Mouse (Mus musculus): Measurements from ENCODE around the gene Ly6g5c.

Gene Ly6g5c

DNA sequence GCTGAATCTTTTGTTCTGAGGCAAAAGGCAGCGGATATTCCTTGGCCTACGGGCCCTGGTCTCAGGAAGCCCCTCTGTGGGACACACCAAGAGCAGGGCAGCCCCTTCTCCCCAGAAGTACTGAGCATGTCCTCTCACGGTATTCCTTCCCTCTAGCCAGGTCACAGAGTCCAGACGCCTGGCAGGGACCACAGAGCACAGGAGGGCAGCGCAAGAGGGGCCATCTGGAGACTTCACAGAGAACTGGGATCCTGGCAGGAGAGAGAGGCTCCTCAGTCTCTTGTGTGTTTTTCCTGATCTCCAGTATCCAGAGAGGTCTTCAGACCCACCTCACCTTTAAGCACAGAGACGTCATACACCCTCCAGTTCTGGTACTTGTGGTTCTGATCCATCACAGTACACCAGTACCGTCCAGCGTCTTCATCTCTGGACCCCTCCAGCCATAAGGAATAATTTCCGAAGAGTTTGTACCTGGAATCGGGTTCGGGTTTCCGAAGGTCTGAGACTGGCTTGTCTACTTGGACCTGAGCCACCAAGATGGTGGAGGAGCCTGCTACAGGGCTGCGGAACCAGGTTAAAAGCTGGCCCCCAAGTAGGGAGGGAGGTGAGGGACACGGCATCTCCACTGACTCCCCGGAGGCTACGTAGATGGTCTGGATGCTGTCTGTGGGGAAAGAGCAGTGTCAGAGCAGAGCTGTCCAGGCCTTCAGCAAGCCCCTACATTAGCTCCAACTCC is 25.1 kb upstream of the Ly6g5c start:
- no peak for DNase-seq (ENCODE audit: low read depth)

DNA sequence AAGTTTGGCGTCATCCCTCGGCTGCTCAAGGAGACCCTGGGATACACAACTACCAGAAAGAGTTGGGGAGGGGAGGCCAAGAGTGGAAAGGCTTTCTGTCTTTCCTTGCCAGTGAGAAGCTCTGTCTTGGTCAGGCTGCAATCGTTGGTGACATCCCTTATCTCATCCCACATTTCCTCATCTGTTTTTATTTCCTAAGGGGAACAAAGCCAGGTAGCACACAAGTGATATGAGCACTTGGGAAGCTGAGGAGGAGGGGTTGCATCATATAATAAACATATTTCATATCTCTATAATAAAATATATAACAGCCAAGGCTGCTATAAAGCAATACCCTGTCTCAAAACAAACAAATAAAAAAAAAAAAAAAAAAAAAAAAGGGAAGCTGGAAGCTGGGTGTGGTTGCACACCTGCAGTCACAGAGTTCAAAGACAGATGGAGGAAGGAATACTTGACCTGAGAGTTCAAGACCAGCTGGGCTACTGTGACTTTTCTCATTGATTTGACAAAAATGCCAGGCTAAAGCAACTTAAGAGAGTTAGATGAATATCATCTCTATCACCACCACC is 24.1 kb upstream of the Ly6g5c start:
- no peak for DNase-seq (ENCODE audit: low read depth)

DNA sequence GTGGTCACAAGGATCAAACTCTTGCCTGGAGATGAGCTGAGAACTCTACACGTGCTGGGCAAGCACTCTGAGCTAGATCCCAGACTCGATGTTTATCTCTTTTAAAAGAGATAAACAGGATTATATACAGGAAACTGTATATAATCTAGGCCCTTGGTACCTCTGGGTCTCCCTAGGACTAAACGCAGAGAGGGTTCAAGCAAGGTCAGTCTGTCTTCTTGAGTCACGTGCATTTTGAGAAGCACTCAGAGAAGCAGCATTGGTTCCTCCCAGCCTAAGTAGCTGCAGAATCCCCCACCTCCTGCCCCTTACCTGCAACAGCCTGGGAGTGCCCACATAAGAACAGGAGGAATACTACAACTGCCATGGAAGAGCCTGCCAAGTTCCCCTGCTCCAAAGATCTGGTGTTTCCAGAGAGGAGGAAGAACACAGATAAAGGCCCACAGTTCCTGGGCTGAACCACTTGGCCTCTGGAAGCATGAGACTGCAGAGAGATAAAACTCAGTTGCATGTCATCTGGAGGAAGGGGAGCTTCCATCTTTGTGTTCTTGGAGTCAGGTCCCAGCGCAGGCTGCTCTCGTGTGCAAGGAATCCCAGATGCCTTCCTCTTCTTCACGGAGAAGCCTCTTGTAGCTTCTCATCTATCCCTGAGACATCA is 22.7 kb upstream of the Ly6g5c start, which contains the start of gene Ly6g6f:
TSS of gene Ly6g6f (minus strand) at position 403 of the 658 bp plus-strand sequence.
- DNase-seq (ENCODE audit: low read depth) = no peak

DNA sequence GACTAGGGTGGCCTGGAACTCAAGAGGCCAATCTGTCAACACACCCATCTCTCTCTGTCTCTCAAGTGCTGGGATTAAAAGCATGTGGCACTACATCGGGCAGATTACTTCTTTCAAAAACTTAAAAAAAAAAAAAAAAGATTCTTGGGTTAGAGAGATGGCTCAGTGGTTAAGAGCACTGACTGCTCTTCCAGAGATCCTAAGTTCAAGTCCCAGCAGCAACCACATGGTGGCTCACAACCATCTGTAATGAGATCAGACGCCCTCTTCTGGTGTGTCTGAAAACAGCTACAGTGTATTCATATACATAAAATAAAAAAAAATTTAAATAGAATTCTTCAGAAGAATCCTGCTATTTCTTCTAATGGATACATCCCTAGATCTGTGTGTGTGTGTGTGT is 19.9 kb upstream of the Ly6g5c start:
- no peak for DNase-seq (ENCODE audit: low read depth)

DNA sequence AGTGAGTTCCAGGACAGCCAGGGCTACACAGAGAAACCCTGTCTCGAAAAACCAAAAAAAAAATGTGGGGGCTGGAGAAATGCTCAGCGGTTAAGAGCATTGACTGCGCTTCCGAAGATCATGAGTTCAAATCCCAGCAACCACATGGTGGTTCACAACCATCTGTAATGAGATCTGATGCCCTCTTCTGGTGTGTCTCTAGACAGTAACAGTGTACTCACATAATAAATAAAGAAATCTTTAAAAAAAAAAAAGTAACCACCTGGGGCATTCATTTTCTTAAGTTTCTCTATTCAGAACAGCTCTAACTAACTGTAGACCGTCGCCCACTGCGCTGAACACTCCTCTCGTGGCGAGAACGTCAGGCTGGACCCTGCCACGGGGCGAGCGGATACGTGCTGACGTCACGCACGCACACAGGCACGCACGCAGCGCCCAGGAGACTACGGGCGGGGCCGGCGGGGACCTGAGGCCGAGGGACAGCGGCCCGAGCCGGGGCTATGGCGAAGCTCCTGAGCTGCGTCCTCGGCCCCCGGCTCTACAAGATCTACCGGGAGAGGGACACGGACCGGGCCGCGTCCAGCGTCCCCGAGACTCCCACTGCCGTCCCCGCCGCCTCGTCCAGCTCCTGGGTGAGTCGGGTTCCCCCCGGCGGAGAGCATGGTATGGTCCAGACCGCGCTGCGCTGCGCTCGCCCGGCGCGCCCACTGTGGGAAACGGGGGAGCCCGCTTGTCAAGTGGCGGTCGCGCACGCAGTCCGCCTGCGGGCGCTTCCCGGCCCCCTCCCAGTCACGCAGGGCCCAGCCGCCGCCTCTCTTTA is 19.0 kb upstream of the Ly6g5c start, which contains the start of gene Abhd16a:
TSS of gene Abhd16a (plus strand) at position 439 of the 820 bp plus-strand sequence.
- DNase-seq (ENCODE audit: low read depth) = peak; percentile 83

DNA sequence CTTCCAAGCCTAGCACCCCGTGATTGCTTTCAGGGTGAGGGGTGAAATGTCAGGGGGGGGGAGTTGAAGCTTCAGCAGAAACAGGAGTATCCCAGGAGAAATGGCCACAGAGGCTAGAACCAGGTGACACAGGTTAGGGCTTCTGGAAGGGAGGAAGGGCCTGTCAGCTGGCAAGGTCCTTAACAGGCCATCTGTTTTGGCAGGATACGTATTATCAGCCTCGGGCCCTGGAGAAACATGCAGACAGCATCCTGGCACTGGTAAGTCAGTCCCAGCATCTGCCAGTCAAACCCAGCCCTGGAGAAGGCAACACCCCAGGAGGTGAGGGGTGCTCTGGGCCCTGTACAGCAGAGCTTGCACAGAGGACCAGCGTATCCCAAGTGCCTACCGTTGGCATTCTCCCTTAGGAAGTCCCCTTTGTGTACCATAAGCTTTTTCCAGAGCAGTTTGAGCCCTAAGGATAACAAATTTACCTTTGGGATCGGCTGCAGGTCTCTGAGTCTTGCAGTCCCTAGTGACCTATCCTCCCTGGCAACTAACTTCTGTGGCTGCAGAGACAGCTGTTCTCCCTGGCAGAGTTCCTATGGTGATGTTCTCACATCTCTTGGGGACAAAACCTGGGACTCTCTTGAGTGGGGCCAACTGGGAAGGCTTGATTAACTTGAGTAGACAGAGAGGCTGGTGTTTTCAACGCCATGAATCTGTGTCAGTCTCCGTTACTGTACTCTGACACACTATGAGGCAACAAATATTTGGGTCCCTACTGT is 17.7 kb upstream of the Ly6g5c start:
- DNase-seq (ENCODE audit: low read depth) = no peak

DNA sequence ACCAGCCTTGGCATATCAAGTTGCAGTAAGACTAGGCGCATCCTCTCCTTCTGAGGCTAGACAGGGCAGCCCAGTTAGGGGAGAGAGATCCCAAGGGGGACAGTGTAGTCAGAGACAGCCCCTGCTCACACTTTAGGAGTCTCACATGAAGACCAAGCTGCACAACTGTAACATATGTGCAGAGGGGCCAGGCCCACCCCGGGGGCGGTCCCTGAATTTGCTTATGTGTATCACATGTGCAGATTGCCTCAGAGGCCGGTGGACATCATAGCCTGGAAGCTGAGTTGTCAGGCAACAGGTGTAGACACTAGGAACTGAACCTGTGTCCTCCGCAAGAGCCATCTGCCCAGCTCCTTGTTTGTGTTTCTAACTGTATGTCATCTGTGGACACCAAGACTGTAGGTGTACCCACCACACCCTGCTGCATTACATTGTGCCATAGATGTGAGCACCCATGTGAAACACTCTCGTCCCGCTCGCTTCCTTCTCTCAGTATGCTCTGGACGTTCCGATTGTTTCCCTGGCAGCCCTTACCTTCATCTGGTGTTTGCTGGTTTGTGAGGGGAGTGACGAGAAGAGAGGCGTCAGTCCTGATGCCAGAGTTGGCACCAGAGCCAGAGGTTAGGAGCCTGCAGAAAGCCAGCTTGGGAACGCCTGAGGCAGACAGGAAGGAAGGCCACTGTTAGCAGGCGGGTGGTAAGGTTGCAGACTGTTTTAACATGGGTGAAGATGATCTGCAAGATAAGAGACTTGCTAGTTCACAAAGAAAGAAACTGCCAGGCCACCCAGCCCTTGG is 15.5 kb upstream of the Ly6g5c start:
- no peak for DNase-seq (ENCODE audit: low read depth)

DNA sequence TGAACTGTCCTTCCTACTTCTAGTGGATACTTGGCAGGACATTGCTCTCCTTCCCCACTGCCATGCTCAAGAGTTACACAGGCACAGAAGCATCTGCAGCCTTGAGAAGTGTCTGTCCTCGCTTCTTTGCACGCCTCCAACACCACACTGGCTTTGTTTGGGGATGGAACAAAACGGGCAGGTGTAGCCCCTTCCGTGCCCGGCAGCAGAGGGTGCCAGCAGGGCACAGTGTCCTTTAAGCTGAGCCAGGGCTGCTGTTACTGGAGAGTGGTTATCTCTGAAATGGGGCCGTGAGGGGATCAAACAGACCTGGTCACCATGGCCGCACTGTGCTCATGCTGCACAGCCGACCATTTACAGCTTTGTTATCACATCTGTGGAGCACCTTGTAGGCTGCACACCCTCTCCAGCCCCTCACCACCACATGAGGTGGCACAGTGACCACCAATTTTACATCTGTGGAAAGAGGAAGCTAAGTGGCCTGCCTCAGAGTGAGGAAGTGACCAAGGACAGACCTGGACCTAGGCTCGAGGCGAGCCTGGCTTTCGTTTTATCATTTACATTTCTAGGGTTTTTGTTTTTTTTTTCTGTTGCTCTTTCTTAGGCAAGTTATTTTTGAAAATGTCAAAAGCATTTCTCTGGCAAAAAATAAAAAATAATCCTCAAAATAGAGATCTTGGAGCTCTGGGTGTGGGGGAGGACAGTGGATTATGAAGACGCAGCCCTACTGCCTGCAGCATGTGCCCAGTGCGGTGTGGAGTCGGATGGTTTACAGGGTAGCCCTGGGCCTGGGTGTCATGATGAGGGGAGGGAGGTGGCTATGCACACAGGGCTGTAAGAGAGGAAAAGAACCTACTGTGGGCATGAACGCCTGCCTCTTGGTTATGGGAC is 13.4 kb upstream of the Ly6g5c start:
- DNase-seq (ENCODE audit: low read depth) = no peak

DNA sequence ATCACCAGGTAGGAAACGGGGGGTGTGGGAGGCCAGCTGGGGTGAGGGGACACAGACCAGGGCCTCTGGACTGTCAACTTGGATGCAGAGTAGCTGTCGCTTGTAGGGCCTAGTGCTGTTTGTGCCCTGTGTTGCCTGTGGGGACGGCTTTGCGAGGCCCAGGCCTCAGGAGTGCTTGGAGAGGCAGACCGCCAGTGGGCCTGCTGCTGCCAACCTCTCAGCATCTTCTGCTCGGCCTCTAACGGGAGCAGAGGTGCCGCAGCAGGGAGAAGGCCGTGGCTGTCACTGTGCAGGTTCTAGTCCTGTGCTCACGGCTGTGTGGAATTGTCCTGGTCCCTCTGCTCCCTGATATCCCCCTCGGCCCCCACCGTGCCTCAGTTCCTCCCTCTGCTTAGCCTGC is 11.5 kb upstream of the Ly6g5c start:
- no peak for DNase-seq (ENCODE audit: low read depth)

DNA sequence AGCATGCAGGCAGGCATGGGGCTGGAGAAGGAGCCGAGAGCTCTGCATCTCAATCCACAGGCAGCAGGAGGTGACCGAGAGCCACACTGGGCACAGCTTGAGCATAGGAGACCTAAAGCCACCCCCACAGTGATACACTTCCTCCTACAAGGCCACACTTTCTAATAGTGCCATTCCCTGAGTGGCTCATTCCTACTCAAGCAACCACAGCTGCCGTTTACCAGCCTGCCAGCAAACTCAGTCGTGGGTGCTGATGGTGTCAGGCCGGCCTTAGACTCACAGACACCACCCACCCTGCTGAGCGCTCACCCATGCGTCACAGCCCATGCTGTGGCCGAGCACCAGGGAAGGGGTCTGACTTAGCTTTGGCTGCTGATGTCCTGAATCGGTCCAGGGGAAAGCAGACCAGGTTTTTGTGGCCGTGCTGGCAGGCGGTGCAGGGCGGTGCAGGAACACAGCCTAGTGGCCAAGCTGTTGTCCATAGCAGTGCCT is 10.9 kb upstream of the Ly6g5c start:
- DNase-seq (ENCODE audit: low read depth) = no peak

DNA sequence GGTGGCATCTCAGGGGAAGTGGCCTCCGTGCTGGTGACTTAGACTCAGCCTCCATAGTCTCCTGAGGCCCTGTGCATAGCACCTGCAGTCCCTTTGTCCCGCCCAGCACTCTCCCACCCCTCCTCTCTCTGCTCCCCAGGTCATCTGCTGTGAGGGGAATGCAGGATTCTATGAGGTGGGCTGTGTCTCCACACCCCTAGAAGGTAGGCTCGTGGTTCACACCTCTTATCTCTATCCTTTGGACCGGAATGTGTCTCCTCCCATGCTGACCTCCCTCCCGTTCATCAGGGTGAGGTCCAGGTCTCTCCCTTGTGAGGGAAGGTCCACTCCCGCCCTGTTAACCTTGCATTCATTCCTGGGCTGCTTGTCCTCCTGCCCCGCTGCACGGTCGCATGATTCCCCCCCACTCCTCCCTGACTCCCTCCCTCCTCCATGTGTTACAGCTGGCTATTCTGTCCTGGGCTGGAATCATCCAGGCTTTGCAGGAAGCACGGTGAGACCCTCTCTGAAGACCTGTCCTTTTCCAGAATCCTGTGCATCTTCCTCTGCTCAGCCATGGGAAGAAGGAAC is 7.8 kb upstream of the Ly6g5c start:
- no peak for DNase-seq (ENCODE audit: low read depth)

DNA sequence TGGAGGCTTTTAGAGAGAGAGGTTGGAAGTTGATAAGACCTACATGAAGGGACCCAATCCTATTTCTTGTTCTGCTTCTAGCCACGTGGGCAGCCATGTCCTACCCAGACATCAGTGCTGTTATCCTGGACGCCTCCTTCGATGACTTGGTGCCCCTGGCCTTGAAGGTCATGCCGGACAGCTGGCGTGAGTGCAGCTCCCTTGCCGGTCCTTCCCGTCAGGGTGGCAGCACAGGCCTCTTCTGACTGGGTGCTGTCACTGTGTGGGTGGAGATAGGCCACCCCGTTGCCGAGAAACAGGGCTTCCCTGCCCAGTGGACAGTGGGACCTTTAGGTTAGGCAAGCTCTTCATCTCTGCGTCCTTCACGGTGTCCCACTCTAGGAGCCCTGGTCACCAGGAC is 6.9 kb upstream of the Ly6g5c start:
- no peak for DNase-seq (ENCODE audit: low read depth)

DNA sequence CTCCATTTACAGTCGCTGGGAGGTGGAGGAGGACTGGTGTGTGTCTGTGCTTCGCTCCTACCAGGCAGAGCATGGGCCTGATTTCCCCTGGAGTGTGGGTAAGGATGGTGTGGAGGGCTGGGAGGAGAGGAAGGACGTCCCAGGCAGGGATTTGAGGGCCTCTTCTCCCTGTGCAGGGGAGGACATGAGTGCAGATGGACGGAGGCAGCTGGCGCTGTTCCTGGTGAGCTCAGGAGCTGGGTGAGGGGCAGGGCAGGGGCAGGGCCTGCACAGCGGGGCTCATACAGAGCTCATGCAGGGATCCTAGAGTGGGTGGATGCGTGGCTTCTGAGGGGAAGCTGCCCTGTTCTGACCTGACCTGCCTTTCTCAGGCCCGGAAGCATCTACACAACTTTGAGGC is 5.8 kb upstream of the Ly6g5c start:
- no peak for DNase-seq (ENCODE audit: low read depth)

DNA sequence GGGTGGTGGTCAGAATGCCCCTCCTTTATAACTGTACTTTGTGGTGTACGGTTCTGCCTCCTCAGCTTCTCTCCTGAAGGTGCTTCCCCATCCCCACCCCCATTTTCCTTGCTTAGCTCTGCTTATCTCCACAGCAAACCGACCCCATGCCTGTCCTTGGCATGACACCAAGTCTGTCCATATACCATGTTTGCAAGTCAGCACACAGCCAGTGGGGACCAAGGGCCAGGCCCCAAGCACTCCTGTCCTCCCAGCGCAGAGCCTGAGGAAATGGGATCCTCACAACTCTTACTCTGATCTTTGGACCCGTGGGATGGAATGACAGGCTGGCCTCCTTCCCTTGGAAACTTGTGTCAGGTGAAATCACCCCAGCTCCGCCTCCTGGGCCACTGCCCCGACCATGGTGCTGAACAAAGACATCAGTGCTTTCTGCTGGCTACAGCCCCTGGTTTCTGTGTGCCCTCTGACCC is 4.8 kb upstream of the Ly6g5c start:
- no peak for DNase-seq (ENCODE audit: low read depth)

DNA sequence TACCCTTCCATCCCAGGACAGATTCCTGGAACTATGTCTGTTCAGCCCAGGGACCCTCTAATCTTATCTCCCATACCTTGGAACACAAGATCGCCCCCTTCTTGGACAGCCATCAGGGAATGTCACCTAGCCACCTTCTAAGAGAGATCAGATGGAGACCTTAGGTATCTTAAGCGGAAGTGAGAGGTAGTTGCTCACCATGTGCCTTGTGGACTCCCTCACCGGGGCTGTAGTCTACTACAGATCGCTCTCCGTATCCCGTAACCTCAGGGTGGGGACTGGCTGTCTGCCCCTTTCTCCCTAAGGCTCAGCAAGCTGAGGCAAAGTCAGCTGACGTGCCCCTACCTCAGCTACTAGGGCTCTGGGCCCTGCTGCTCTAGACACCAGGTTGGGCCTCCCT is 4.0 kb upstream of the Ly6g5c start:
- no peak for DNase-seq (ENCODE audit: low read depth)

DNA sequence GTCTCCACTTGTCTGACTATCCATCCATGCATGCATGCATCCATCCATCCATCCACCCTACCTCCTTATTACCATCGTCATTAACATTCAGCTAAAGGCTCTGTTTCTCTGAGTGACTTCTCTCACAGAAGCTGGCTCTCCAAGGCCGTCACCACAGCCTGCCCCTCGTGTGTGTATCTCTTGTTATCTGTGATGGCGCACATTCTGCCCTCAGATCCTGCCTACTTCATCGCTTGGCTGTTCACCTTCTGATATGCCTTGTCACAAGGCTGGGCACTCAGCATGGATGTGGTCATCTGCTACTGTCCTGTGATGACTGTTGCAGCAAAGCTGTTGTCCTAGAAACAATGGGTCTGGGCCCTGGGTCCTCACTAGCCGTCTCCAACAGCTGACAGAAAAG is 3.3 kb upstream of the Ly6g5c start:
- no peak for DNase-seq (ENCODE audit: low read depth)

DNA sequence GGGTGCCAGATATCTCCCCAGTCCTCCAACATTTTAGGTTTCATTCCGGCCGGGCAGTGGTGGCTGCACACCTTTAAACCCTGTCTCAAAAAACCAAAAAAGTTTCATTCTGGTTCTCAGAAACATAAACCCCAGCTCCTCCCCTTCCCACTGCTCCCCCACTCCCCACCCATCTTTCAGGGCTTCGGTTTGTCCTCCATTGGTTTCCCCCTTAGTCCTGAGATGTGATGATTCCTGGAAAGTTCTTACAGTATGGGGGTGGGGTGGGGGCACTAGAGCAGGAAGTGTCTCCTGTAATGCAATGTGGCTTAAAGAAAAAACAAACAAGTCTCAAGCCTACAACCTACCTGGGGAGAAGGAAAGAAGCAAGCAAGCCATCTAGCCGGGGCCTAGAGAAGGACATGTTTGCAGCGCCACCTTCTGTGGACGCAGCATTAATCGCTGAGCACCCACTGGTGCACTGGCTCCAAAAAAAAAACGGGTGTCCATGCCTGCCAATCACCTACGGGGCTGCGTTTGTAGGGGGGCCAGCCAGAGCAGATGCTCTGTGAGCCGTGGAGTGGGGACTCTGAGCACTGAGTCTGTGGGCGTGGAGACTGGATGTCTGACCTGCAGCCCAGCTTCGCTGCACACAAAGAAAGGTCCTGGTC is 2.2 kb upstream of the Ly6g5c start:
- no peak for DNase-seq (ENCODE audit: low read depth)

DNA sequence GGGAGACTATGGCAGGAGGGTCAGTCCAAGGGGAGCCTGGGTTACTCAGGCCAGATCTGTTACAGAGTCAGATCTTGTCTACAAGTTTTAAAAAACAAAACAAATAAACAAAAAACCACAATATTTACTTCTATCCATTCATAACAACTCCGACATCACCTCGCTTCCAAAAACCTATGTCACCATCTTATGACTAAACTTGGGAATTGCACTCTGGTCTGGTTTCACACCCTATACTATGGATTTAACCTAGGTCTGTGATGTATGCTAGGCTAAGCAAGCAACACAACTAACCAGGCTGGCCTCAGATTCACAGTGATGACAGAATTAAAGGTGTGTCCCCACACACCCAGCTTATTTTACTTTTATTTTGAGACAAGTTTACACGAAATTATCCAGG is 1.6 kb upstream of the Ly6g5c start:
- DNase-seq (ENCODE audit: low read depth) = no peak

DNA sequence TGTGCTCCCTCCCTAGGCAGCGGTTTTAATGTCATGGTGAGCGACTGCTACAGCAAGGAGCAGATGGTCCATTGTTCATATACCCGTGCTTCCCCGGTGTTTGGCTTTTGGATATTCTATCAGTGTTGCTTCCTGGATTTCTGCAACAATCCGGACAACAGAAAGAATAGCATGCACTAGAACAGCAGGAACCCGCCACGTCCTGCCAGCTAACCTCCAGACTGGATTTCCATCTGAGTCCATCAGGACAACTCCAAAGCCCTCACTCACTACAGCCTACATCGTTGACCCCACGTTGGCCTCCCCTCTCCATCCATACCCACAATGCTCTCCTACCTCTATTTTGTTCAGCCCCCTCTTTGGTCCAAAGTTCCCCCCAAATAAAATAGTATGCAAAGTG is 3.7 kb downstream of the Ly6g5c start:
- no peak for DNase-seq (ENCODE audit: low read depth)
